Mouse (Mus musculus) thymus, postnatal 0 days (tissue): ENCODE data around the gene Traf3. TPM values are rescaled to one million over a fixed set of nuclear protein-coding genes. Genes with fewer than 3 reads are reported as not detected.

Experiments used
- DNase-seq: peaks from one replicate; pipeline ENCODE4 v3.0.0-alpha.2; 2015; ENCODE audit warnings: low spot score
- polyA plus RNA-seq: library from polyadenylated mRNA; unstranded; fragments of >200 nt; fragmentation: Nextera tagmentation; extraction: Ambion mirVana; gene quantifications from 2 replicates; pipeline ENCODE4 v1.2.1, GENCODE M21; 2015

Traf3 gene
- polyA plus RNA-seq = 11.7 and 13.1 TPM in 2 replicates

- peak; percentile 85 for DNase-seq
These were observed at the start of gene Traf3 for GRCm38 (mm10) chr12:111165831-111166591. TSS of gene Traf3 (plus strand) at chr12:111166370.

GRCm38 (mm10) chr12:111119506-111120085 is 46.6 kb upstream of the Traf3 start:
- no peak for DNase-seq

- DNase-seq = no peak
These were observed 45.1 kb upstream of the Traf3 start for GRCm38 (mm10) chr12:111120976-111121645.

- DNase-seq = peak; percentile 43
These were observed 43.8 kb upstream of the Traf3 start for GRCm38 (mm10) chr12:111122332-111122852.

DNA sequence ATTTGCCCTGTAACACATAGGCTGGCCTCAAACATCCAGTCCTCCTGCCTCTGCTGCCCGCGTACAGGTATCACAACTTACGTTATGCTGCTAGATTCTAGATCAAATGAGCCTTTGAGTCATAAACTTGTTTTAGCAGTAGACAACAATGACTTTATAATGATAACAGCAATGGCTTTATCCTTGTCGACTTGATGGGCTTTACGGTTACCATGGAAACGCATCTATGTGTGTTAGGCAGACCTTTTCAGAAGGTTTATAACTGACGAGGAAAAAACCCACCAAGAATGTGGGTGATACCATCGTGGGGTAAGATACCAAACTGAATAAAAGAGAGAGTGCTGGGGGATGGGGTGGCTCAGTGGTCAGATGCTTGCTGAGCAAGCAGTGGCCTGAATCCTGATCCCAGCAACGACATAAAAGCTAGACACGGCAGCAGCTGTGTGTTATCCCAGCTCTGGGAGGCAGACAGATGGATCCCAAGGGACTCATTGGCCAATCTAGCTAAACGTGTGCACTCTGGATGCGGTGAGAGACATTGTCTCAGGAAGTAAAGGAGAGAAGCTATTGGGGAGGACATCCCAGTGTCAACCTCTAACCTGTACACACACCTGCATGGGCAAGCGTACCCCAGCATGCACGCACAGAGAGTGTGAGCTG is 41.4 kb upstream of the Traf3 start:
- no peak for DNase-seq

DNA sequence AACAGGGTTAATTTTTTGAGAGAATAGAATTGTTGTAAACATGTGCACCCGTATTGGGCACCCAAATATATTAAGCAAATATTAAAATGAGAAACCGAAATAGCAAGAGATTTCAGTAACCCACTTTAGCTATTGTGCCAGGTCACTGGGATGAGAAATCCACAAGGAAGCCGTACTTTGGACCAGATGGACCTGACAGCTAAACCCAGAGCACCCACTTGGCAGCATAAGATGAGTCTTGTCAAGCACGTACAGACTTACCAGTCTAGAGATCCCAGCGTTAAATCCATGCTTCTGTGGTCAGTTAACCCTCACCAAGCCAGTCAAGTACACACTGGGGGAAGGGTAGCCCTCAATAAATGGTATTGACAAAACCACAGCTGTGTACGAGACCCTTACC is 40.5 kb upstream of the Traf3 start:
- no peak for DNase-seq

DNA sequence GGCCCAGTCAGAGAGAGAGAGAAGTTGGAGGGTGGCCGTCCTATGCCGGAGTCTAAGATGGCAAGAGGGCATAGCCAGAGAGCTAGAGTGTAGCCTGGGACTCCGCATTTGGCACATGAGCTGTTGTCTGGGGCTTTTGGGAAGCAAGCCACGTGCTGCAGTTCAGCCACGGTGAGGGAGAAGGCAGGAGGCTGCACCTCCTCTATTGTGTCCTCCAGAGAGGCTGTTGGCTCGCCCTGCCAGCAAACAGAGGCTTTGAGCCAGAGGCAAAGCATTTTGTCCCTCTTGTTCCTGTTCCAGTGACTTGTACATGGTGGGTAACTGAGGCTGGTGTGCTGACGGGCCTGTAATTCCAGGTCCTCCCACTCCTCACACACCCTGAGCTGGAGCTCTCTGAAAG is 32.0 kb upstream of the Traf3 start:
- DNase-seq = no peak

DNA sequence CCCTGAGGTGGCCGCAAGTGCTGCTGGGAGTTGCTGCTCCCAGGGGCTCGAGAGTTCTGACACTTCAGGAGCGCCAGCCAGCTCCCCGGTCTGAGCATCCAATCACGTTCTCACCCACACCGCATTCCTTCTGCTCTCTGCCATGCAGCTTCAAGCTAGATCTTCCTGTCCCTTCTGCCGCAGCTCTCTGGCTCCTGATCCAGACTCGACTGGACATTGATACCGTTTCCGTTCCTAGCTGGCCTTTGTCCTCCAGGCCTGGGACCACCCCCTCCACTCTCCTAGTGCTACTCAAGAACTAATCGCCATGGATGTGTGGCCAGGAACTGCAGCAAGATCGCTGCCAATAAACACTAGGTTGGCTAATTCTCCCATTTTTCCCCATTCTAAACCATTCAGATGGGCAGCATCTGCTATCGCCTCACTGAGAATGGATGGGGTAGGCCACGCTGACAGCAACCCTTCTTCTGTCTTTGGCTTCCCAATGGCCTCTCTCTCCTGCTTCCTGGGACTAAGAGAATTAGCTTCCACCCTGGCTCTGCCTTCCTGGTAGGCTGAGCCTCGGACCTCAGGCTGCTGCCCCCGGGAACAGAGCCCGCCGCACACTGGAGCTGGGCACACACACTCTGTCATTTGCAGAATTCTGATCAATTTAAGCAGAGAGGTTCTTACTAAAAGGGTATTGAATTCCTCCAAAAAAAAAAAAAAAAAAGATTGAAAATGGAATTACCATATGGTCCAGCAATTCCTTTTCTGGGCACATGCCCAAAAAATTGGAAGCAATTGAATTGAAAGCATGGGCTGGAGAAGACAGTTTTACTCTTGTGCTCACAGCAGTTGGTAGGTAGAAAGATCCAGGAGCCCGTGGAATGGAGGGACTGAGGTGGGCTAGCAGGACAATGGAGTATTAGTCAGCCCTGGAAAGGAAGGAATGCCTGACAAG is 31.1 kb upstream of the Traf3 start:
- DNase-seq = no peak

DNA sequence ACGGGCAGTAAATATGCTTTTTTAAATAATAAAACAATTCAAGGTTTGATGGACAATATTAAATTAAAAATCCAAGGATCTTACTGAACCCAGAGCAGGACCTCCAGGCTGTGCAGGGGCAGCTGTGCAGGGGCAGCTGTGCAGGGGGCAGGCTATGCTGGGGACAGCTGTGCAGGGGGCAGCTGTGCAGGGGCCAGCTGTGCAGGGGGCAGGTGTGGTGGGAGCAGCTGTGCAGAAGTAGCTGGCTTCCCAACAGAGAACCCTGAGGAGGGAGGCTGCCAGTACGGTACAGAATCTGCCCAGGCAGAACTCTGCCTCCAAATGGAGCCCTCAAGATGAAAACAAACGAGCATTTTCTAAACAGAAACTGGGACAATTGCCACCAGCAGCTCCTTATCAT is 30.2 kb upstream of the Traf3 start:
- DNase-seq = no peak

- no peak for DNase-seq
These were observed 29.1 kb upstream of the Traf3 start for GRCm38 (mm10) chr12:111137079-111137478.

DNA sequence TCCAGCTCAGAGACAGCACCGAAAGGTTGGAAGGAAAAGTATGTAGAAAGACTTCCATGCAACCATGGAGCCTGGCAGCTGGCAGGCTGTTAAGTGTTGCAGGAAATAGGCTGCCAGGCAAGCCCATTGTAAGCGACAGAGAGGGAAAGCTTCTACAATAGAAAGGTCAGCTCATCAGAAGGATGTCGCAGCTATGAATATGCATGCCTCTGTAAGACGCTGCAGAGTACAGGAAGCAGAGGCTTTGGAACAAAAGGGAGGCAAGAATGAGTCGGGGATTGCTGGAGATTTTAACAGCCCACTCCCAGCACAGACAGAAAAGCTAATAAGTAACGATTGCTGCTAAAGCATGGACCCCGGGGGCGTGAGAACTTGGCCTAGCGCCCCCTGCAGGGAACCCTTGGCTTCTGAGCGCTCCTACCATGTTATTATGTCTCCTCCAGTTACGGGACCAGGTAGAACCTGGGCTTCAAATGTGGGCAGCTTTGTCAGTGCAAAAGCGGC is 23.1 kb upstream of the Traf3 start:
- peak; percentile 31 for DNase-seq

GRCm38 (mm10) chr12:111143509-111144063 is 22.6 kb upstream of the Traf3 start:
- DNase-seq = no peak

DNA sequence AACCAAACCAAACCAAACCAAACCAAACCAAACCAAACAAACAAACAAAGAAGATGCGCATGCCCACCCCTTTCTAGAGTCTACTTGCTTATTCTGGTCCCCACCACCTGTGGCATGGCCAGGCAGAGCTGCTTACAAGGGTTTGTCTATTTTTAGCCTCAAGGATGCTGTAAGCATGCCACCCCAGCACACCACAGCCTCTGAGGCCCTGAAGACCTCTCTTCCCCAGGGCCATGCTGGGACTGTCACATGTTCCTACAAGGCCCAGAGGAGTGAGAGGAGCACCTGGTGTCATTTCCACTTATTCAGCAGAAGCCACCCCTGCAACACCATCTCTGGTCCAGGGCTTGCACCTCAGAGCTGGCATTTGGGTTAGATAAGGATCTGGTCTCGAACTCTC is 21.6 kb upstream of the Traf3 start:
- DNase-seq = no peak

GRCm38 (mm10) chr12:111145269-111145668 is 20.9 kb upstream of the Traf3 start:
- no peak for DNase-seq

- no peak for DNase-seq
These were observed 16.5 kb upstream of the Traf3 start for GRCm38 (mm10) chr12:111149495-111150235.

DNA sequence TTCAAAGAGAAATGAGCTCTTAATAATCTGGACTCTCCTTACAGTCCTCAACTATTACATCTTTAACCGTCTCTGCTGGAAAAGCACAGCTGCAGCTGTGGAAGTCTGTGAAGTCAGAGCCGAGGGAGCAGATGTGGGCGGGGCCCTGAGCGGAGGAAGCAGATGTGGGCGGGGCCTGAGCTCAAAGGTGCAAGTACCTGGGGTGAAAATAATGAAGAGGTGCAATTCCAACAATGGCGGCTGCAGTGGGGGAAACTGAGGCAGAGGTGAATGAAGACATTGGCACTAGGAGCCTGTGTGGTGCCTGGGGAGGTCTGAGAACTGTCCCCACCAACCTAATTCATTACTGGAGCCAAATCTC is 16.0 kb upstream of the Traf3 start:
- peak; percentile 64 for DNase-seq

- no peak for DNase-seq
These were observed 14.6 kb upstream of the Traf3 start for GRCm38 (mm10) chr12:111151422-111152156.

DNA sequence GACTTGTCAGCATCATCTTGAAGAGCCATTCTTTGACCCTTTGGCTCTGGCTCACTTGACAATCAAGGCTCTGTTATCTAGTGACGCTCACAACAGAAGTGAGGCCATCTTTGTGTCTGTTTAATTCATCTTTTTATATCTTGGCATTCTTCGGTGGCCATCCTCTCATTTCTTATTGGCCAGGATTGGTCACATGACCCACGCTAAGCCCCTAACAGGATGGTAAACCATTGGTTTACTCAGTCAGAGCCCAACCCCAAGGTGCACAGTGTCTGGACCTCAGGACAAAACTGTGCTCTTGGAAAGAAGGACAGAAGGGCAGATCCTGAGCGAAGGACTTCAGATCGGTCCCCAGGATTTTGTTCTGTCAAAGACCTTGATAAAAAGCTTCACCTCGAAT is 13.6 kb upstream of the Traf3 start:
- no peak for DNase-seq
